Mouse (Mus musculus): ENCODE results near the gene Atf7ip. TPM values are rescaled to one million over a fixed set of nuclear protein-coding genes. Genes with fewer than 3 reads are reported as not detected.
A peak's percentile ranks its signal among the peaks of the same experiment; 100 is the strongest.

Atf7ip gene
- total RNA-seq, 2 experiments from 2014 or later: 63.7 to 105 TPM

DNA sequence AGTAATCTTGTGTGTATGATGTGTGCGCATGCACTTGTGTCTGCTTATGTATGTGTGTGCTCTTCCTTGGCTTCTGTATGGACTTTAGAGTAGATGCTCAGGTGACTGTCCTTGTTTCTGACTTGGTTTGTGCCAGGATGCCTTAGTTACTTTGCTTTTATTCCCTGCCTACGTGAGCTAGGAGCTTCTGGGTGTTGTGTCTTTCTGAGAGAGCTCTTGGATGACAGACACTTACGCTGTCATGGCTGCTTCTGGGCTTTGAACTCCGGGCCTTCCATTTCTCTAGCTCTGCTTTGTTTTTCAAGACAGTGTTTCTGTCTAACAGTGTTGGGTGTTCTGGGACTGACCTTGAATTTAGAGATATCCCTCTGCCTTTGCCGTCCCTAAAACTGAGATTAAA, 16.7 kb downstream of the Atf7ip start:
- no peak for DNase-seq

DNA sequence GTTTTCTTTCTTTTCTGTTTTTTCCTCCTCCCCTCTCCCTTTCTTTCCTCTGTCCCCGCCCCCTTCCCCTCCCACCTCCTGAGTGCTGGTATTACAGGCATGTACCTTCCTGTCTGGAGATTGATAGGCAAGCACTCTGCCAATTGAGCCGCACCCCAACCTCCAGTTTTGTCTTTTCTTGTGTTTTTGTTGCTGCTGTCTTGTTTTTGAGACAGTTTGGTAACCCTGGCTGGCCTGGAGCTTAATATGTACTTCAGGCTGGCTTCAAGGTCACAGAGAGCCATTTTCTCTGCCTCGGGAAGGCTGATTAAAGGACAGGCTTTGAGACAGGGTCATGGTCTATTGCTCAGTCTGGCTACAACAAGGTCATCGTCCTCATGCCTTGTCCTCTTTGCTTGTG, 18.8 kb downstream of the Atf7ip start:
- DNase-seq: peak; percentile 38

DNA sequence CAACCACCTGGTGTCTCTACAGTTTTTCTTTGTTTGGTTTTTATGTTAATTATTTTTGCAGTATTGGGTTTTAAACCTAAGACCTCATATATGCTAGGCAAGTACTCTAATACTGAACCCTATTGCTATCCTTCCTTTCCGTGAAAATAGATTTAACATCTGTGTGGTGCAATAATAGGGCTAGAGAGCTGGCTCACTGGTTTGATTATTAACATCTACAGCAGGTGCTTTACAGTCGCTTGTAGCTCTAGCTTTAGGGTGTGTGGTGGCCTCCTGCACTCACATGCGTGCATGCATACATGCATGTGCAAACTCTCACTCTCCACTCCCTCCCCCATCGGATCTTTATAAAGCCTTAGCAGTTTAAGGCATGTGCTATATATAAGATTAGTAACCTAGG, 19.6 kb downstream of the Atf7ip start:
- DNase-seq: no peak

DNA sequence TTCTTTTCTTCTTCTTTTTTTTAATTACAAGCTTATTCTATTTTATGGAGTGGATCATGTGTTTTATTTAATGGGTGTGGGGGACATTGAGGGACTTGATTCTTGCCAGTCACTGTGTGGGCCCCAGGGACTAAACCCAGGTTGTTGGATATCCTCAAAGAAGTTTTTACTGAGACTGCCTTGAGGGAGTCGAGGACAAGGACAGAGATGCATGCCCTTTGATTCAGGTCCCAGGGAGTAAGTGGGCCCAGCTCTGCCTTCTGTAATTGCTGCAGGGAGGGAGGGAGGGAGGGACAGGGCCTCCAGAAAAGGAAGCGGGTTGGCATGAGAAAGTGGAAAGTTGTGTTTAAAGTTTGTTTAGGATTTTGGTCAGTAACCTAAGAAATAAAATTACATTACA, 23.2 kb downstream of the Atf7ip start:
- DNase-seq: no peak

DNA sequence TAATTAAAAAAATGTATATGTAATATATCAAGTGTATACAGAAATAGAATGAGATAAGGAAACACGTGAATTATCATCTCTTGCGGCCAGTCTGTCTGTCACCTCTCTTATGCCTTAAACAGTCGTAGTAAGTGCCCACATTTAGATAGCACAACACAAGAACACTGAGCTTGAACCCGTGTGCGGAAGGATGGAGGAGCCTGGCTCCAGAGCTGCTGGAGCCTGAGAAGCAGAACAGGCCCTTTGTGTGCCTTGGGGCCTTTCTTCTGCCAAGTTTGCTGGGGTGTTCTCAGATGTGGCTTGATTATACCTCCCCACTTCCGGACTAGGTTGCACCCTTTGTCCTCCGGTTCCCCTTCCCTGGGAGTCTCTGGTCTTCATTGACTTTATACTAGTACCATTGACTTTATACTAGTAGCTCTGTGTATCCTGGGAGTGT, 25.8 kb downstream of the Atf7ip start:
- DNase-seq: peak; percentile 45

DNA sequence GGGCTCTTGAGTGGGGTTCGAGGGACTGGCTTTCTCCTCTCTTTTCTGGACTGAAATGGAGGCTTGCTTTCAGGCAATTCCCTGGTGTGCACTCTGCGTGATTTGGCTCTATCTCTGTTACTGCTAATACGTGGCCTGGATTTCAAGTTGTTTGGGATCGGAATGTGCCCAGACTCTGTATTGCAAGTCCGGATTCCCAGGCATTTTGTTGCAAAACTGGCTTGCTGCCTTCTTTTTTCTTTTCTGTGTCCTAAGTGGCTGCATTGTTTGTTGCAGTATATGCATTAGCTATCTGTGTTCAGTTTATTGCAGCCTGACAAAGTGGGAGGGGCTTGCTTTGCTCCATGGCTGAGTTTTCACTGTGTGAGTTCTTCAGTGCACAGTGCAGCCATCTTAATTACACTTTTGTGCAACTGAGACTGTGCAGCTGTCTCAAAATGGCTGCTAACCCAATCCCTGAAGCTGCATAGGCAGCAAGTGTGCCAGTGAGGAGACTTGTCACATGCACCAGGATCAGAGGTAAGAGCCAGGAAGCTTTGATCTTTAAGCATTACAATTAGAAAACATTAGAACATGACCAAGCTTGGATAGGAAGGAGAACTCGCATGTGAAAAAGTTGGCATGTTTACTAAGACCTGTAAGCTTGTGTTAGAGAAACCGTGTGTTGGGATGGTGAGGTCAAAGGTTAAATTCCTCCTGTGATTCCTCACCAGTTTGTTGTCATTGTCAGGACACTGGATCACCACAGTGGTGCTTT, 26.7 kb downstream of the Atf7ip start:
- peak; percentile 87 for DNase-seq

DNA sequence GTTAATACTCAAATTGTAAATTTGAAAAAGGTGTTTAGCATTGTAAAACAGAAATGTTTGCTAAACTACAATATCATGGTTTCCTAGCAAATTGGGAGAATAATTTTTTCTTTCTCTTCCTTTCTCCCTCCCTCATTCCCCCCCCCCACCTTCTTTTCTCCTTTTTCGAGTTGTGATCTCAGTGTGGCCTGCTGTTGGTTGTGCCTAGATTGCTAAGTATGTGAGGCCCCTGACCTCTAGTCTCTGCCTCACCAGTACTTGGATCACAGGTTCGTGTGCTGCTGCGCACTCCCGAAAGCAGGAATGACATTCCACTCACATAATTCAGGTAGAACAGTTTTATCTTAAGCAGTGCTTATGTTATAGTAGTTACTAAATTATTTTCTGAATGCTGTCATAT, 27.8 kb downstream of the Atf7ip start:
- no peak for DNase-seq

DNA sequence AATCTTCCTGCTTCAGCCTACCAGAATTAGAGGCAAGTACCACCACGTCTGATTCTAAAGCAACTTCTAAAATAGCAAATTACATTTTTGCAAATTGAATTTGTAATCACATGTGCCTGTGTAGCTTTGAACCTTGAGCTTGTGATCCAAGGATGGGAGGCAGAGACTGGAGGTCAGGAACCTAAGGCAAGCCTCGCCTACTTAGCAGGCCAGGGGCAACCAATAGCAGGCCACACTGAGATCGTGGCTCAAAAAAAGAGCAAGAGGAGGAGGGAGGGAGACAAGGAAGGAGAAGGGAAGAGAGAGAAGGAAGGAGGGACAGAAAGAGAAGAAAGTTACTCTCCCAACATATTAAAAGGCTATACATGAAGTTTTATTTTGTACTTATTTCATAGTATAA, 28.5 kb downstream of the Atf7ip start:
- DNase-seq: no peak

DNA sequence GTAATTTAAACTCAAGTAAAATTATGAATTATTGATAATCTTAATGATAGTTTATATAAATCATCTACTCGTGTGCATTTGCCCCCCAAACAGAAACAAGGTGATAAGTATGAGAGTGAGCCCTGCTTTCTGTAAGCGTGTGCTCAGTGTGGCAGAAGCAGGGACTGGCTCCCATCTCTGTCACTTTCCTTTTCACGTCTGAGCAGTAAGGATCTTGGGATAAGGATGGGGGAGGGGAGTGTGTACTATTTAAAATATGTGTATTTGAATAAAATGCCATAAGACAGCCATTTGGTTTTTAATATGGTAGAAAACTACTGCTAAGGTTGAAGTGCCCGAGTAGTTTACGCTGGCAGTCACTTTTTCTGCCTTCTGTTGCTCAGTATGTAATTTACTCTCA, 29.2 kb downstream of the Atf7ip start:
- DNase-seq: no peak

DNA sequence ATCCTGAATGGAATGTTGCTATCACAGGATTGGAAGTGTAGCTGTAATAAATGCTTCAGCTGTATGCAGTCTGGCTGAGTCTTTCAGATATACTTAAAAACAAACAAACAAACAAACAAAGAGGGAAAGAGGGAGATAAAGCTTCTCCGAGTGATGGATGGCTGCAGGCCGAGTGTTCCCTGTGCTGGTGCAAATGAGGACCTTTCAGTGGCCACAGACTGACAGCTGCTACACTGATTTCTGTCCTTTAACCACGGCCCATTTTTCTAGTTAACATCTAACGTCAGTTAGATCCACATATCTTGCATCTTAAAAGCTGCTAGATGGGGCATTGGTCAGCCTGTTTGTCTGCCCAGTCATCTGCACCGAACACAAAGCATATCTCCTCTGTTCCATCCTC, 30.2 kb downstream of the Atf7ip start:
- no peak for DNase-seq

DNA sequence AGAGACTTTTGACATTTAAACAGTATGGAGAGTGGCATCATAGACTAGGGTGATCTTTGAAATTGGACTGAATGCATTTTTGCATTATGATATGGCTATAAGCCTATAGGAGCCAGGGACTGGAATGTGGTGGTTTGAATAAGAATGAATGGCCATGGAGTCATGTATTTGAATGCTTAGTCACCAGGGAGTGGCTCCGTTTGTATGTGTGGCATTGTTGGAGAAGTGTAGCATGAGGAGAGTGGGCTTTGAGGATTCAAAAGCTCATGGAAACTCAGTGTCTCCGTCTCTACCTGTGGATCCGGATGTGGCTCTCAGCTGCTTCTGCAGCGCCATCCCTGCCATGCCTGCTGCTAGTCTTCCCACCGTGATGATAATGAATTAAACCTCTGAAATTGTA, 35.4 kb downstream of the Atf7ip start:
- DNase-seq: no peak

DNA sequence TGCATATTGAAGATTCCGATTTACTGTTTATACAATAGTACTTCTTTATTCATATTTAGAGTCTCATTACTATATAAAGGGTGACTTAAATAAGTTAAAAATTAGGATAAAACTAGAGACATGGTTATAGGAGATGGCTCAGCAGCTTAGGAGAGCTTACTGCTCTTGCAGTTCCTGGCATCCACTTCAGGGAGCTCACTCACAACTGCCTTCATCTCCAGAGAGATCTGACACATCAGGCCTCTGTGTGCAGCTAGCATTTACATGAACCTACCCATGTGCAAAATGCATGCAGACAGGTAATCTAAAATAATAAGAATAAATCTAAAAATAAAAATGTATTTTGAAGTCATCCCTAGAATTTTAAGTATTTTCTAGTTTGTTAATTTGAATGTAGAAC, 36.1 kb downstream of the Atf7ip start:
- no peak for DNase-seq

DNA sequence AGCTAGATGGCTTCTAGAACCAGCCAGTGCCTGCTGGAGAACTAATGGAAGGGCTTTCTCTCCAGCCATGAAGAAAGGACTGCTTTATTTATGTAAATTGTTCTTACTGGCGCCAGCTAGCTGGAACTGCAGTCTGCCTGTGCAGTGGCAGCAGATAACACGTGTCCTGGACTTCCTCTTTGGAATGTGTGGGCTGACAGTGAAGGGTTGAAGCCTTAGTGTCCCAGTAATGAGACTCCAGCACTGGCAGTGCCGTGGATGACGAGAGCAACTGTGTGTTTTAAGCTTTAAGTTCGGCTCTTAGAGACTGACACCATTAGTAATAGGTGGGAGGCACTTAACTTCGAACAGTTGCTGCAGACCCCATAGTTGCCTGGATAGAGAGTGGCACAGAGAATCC, 37.2 kb downstream of the Atf7ip start:
- peak; percentile 65 for DNase-seq

DNA sequence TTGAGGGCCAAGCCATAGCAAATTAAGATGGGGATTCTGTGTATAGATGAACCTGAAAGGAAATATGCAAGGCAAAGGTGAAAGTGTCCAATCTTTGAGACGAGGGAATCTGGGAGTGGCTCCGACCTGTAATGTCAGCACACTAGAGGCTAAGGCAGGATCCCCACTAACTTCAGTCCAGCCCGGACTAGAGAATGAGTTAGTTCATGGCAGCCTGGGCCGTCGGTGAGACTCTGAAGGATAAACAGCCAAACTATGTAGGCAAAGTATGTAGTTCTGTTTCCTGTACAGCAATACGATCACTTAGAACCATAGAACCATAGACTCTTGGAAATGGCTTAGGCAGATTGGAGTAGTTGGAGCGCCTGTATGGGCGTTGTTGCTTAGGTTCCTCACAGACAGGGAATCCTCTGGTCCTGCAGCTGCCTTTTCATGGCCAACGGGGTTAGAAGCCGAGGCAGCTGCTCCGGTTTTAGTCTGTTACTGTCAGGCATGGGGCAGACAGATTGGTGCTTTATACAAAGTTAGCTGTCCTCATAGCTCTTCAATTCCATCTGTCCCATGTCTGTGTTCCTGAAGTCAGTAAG, 39.4 kb downstream of the Atf7ip start:
- DNase-seq: no peak

DNA sequence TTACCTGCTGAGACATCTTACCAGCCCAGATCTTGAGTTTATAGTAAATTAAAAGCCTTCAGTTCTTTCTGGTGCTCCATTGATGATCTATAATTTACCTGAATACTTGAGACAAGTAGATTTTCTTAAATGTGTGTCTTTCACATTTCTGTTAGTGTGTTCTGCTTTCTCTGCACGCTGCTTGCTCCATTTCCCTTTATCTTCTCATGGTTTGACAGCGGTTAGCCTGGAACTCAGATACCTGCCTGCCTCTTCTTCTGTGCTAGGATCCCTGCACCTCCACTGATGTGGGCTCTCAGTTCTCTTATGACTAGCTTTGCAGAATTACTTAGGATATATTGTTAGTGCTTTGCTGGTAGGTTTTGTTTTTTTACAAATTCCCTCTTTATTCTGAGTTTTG, 40.3 kb downstream of the Atf7ip start:
- no peak for DNase-seq

DNA sequence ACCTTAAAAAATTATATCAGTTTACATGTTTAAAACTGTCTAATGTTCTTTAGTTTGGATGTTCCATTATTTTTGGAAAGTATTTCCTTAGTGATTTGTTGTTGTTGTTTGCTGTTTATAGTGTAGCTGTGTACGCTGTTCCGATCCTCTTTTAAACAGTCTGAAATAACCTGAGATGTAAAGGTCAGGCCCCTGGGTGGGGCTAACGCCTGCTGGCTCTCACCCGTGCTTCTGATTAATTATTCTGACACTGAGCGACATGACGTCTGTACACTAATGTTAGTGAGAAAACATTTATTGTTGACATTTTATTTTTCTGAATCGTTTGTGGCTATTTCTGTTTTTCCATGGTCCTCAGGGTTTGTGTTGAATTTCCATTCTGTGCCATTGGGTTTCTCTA, 41.0 kb downstream of the Atf7ip start:
- DNase-seq: no peak

DNA sequence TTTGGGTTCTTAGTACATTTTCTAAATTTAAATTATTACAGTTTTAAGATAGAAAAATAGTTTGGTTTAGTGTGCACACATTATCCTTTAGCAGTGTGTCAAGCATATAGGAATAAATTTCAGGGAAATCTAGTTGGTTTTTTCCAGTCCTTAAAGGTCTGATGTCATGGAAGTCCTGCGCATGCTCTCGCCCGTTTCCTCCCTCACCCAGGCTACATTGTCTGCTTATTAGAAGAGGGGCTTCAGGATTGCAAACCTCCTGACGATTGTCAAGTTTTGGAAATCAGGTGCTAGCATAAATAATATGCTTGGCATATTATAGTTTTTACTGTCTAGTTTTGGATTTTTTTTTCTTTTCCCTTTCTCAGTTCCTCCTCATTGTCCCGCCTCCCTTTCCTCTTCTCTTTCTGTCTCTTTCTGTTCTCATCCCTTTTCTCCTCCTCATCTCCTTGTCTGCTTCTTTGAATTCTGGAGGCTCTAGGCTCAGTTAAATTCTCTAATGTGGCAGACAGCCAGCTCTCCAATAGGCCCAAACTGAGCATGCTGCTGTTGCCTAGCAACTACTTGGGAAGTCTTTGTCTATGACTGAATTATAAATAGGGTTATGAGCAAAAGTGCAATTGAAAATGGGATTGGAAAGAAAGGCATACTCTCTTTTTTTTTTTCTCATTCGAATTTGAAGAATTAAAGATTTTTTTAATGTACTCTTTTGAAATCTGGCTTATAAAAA, 42.2 kb downstream of the Atf7ip start:
- DNase-seq: peak; percentile 64

DNA sequence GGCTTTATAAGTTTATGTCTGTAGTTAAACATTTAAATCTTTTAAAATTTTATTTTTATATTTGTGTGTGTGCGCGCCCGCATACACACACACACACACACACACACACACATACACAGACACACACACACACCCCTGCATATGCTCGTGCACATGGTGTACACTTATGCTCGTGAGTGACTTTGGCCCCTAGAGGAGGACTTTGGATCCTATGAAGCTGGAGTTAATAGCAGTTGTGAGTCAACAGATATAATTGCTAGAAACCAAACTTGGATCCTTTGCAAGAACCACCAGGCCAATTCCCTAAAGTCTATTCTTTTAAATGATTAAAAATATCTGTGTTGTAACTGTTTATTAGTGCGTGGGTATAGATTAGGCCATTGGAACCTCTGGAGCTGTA, 42.8 kb downstream of the Atf7ip start:
- DNase-seq: no peak

DNA sequence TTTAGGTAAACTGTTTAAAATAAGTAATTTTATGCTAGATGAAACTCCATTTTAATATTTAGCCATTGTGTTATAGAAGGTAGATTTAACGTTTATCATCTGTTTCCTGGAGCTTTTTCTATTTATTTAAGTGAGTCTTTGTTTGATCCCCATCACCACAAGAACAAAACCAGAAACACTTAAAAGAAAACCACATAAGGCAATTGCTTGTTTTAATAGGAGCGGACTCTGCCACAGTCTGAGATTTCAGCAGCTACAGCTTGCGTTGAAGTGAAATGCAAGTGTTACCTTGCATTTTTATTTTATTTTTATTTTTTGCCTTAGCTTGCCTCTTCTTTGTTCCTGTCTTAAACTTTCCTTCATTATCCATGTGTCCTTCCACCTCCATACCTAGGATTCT, 43.6 kb downstream of the Atf7ip start:
- no peak for DNase-seq

DNA sequence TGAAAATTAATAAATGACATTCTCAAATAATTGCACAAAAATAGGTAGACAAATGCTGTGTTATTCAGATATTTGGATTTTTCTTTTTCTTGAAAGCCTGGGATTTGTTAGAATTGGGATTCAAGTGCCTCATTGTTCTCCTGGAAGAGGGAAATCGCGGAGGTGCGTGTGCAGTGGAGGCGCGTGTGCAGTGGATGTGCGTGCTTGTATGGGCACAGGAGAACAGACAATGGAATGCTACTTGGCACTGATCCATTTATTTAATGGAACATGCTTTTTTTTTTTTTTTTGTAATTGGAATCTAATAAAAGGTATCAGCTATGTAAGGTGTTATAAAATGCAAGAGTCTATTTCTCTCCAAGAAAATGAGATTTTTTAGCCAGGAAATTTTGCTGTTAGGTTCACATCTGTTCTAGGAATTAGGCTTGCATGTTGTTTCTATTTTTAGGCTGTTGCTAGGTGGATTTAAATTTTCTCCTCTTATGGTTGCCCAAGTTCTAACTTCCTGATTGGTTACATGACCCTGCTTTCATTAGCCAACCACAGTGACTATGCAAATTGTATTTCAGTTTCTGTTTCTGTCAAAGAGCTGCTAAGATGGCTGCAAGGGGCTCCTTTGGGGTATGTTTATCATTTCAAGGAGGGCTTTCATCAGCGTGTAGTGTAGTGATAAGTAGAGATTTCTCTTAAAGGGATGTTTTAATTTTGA, 44.8 kb downstream of the Atf7ip start:
- no peak for DNase-seq

DNA sequence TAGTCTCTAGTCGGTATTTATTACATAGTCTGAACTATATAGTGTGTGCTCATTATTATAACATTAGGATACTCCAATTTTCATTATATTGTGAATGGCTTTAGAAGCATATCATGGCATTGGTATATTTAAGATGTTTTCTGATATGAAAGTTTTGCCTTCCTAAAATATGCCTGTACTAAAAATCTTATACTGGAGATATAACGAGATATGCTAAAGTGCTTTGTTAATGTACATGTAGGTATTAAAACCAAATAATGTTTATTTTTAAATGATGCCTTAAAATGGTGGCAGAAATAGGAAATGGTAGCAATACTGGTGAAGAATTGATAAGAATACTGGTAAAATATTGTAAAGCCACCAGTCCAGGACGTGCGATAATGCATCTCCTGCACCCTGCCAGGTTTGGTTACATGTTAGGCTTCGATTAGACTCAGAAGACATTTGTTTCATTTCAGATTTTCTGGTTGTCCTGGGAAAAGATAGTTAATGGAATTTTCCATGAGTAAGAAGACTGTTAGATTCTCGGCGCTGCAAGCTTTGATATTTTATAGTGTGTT, 45.7 kb downstream of the Atf7ip start:
- no peak for DNase-seq

DNA sequence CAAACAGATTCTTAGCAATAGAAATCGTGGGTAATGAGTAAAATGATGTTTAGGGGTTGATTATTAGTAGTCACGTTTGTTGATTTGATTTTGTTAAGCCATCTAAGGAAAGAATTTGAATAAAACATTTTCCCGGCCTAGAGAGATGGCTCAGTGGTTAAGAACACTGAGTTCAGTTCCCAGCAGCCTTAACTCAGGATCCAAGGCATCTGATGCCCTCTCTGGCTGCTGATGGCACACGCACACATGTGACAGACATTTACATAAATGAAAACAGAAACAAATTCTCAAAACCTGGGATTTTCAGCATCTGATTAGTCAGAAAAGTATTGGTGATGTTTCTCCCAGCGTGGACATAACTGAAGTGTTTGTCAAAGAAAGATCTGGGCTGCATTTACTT, 47.2 kb downstream of the Atf7ip start:
- no peak for DNase-seq

Measured in adrenal gland, postnatal 10 days (tissue).